Mouse (Mus musculus): ENCODE results near the gene Cdrt4.

Cdrt4 gene

DNA sequence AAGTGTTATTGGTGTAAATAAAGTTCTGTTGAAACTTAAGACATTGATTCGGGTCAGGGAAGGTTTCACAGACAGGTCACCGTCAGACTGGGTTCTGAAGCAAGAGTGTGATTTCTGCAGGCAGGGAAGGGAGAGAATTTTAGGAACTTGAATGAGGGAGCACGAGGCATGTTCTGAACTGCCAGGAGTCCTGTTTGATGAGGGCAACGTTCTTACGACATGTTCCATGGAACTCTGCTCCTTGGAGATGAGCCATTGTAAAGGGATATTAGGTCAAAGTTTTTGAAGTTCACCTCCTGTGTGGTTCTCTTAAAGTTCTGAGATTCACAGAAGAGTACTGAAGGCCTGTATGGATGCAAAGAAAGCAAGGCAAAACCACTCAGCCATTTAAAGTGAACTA is 19.9 kb upstream of the Cdrt4 start:
- ChIA-PET POLR2A (no interaction called here), CTCF (no interaction called here)

DNA sequence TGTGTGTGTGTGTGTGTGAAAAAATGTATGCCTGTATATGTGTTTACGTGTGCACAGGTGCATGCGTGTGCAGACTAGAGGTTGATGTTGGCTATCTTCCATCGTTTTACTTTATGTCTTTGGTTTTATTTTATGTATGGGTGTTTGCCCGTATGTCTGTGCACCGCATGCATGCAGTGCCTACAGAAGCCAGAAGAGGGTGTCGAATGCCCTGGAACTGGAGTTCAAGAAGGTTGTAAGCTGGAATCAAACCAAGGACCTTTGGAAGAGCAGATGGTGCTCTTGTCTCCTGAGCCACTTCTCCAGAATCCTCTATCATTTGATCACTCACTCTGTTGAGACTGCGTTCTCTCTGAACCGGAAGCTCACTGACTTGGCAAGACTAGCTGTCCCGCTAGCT is 17.9 kb upstream of the Cdrt4 start:
- ChIA-PET CTCF (interaction anchor here (0.6 to 3.1 kb wide), 17 partner anchors 11 to 242 kb away, joined by 3 to 25 read pairs (median 4); no protein-coding TSS in a partner anchor), POLR2A (interaction anchor here in 3 of 4 experiments (0.7 to 1.2 kb wide), 3 partner anchors 109 to 204 kb away, joined by 3 read pairs; no protein-coding TSS in a partner anchor)

DNA sequence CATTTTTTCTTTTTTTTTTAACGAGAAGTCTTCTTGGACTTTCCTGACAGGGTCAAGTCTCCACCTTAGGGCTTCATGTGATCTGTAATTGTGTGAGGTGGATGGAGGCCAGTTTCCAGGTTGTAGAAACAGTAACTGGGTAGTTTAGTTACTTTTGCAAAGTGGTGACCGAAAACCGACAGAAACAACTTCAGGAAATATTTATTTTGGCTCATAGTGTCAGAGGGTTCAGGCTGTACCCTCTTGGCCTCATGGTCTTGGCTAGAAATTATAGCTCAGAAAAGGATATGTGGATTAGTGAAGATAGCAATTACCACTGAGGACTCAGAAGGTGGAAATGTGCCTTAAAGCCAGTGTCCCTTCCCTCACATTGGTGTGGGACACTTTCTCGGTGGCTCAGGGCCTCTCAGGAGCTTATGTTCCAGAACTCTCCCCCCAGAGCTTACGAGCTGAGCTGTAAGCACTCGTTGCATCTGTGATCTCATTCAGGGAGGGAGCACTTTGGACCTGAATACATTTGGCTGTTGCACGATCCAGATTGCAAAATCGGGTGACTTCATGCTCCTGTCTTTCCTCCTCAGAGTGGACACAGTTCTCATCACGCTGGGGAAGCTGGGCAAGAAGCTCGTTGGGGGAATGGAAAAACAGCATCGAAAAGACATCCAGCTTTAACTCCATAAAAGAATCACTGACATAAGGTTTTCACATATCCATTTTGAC is 16.0 kb upstream of the Cdrt4 start:
- ChIA-PET CTCF (interaction anchor here (0.5 to 3.1 kb wide), 4 partner anchors 101 to 202 kb away, joined by 3 to 25 read pairs (median 8); no protein-coding TSS in a partner anchor), POLR2A (no interaction called here)

DNA sequence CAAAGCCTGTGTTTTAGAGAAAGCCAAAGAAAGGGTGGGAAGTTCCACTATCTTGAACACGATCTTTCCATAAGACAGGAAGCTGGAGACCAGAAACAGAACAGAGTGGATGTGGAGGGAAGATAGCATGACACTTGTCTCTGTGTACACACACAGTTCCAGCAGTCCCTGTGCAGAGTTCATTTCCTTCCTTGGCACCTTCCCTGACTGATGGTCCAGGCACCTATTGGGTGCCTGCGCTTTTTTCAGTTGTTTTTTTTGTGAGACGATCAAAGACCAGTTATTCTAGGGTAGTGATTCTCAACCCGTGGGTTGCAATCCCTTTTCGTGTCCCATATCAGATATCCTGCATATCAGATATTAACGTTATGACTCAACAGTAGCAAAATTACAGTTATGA is 13.0 kb upstream of the Cdrt4 start:
- ChIA-PET CTCF (no interaction called here), POLR2A (interaction anchor here in 2 of 4 experiments (0.7 kb wide), 2 partner anchors 36 to 62 kb away, joined by 3 read pairs; no protein-coding TSS in a partner anchor)

DNA sequence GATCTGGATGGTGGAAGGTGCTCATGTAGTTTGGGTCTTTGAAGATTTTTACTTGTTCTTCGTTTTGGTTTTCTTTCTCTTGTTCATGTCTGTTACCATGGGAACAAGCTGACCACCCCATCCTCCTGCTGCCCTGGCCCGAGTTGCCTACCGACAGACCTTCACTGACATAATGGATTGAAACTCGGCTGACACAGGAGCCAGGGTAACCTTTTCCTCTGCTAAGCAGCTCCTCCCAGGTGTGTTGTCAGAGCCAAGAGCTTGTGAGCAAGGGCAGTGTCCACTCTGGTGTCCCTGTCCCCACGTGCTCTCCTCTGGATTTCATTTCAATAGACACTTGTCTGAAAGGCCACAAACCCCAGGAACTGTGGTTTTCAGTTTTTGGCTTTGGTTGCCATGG is 12.1 kb upstream of the Cdrt4 start:
- ChIA-PET CTCF (interaction anchor here in 3 of 4 experiments (0.6 to 0.9 kb wide), 3 partner anchors 16 to 18 kb away, joined by 3 read pairs; no protein-coding TSS in a partner anchor), POLR2A (interaction anchor here in 2 of 4 experiments (0.5 to 1.3 kb wide), 3 partner anchors 9 to 187 kb away, joined by 3 to 8 read pairs (median 3); no protein-coding TSS in a partner anchor)

DNA sequence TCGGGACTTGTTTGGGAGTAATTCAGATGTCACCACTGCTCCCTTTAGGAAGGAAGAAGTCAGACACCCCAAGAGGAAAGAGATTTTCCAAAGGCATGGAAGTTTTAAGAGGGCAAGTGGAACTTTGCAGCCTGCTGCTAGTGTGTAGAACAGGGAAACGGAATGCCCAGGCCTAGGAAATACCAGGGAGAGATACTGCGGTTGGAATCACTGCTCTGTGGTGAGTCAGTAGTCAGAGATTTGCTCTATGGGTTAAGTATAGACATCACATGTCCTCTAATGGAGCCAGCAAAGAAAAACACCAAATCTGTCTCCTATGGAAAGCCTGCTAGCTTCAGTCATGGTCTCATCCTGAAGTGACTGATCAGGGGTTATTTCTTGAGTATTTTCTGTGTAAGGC is 10.8 kb upstream of the Cdrt4 start:
- ChIA-PET CTCF (interaction anchor here in 1 of 4 experiments (0.6 kb wide), 1 partner anchor 26 kb away, joined by 3 read pairs; no protein-coding TSS in a partner anchor), POLR2A (no interaction called here)

DNA sequence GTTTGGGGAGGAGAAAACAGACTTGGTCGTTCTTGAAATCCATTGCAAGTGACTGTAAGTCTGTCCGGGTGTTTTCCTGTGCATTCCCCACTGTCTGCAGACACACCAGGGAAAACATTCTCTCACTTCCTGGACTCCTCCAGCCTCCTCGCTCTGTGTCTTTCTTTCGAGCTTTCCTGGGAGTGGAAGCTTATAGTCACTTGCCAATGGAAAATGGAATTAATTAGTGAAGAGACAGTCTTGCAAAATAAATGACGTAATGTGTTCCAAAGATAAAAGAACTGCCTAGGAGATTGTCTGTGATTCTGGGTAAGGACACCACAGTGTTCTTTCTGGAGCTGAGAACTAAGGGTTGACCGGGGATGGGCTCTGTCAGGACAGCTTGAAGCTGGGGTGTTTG is 7.5 kb upstream of the Cdrt4 start:
- ChIA-PET CTCF (interaction anchor here in 1 of 4 experiments (0.5 kb wide), 1 partner anchor 29 kb away, joined by 5 read pairs; no protein-coding TSS in a partner anchor), POLR2A (no interaction called here)

DNA sequence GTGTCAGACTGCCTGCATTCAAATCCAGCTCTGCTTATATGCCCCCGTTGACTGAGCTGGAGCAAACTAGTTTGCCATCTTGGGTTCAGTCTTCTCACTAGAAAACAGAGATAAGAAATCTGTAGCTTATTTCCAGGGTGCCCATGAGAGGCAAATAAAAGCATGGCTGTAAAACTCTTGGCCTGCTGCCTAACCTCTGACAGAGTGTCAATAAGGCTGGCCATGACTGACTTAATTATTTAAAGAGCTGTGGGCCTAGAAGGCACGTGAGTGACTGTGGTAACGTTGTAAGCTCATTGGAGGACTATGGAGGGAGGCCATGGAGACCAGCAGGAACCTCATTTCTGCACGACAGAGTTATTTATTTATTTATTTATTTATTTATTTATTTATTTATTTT is 5.5 kb upstream of the Cdrt4 start:
- CTCF ChIA-PET, result interaction anchor here in 2 of 4 experiments (0.6 to 1.8 kb wide), 3 partner anchors 17 to 1704 kb away, joined by 3 to 4 read pairs (median 4); no protein-coding TSS in a partner anchor
- POLR2A ChIA-PET, result interaction anchor here in 2 of 4 experiments (0.6 to 0.7 kb wide), 2 partner anchors 9 to 66 kb away, joined by 3 to 4 read pairs; partner anchors contain the start of gene Tvp23b (in 1 of the 2)

DNA sequence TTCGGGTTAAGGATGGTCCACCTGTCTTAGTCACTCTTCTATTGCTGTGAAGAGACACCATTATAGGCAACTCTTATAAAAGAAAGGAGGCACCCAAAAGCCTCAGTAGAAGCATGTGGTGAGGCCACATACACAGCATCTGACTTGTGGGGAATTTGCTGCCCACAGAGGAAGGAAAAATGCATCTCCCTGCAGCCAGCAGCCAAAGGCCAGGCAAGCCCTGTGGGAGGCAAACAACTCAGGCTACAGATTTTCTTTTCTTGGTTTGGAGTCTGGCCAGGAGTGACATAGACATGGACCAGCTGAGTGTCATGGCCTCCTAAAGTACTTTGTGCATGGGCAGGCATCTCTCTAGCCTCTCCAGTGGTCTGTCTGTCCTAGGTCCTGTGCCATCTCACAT is 1.4 kb upstream of the Cdrt4 start:
- ChIA-PET CTCF (interaction anchor here in 1 of 4 experiments (1.3 kb wide), 1 partner anchor 193 kb away, joined by 3 read pairs; no protein-coding TSS in a partner anchor), POLR2A (interaction anchor here in 1 of 4 experiments (1.0 kb wide), 1 partner anchor 174 kb away, joined by 3 read pairs; no protein-coding TSS in a partner anchor)

DNA sequence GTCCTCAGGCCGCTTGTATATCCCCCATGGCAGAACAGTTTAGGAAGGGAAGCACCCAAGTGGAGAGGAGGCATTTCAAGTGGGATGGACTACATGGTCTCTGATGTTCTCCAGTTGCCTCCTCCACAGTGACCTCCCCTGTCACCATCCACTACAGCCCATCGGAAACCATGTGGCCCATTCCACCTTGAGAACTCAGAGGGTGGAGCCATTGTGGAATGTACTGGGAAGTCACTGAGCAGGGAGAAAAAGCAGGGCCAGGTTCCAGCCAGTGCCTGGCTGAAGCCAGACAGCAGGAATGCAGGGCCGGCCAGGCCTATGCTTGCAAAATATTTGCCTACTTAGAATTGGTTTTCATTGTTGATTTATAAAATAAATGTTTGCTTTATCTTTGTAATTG is 3.8 kb downstream of the Cdrt4 start:
- POLR2A ChIA-PET, result interaction anchor here in 1 of 4 experiments (0.5 to 1.4 kb wide), 2 partner anchors 74 to 341 kb away, joined by 3 read pairs; no protein-coding TSS in a partner anchor

DNA sequence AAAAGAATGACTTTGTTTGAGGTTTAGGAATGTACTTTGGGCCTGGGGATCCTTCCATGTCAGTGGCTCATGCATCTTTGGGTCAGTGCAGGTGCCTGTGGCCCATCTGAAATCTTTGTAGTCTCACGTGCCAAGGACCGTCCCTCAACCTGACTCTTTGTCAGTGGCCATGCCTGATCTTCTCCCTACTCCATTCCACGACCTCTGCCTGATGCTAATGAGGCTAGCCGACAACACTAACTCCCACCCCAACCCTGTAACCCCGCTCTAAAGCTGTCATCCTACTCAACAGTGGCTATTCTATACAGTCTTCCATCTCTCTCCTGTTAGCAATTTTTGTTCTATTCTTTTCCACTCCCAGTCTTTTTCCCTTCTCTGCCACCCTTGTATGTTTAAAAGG is 4.2 kb downstream of the Cdrt4 start:
- POLR2A ChIA-PET, result interaction anchor here in 2 of 4 experiments (1.2 to 1.4 kb wide), 2 partner anchors 25 to 342 kb away, joined by 3 read pairs; no protein-coding TSS in a partner anchor
- CTCF ChIA-PET, result interaction anchor here in 1 of 4 experiments (0.7 kb wide), 1 partner anchor 342 kb away, joined by 4 read pairs; no protein-coding TSS in a partner anchor

More for the DNA sequence above, 3.8 kb downstream of the Cdrt4 start:
- CTCF ChIA-PET, result interaction anchor here in 1 of 4 experiments (1.2 kb wide), 1 partner anchor 181 kb away, joined by 3 read pairs; no protein-coding TSS in a partner anchor

DNA sequence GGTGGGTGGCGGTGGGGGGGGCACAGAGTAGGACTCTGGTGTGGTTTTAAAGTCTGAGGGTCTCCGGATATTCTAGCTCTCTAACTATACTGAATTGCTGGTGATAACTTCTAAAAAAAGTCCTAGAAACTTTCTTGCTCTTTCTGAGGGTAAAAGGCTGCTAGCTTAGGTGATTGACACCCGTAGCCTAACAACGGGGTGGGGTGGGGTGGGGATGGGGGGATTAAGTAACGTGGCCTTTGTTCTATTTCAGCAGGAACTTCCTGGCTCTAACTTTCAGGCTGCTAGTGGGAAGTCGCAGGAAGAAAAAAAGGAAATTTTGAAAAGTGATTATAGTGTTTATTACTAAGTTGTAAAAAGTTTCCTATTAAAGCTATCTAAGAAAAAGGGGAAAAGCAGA is 4.8 kb downstream of the Cdrt4 start:
- POLR2A ChIA-PET, result interaction anchor here in 2 of 4 experiments (0.6 to 1.2 kb wide), 2 partner anchors 26 to 81 kb away, joined by 3 to 5 read pairs; no protein-coding TSS in a partner anchor
- CTCF ChIA-PET, result interaction anchor here in 1 of 4 experiments (0.7 kb wide), 1 partner anchor 342 kb away, joined by 4 read pairs; no protein-coding TSS in a partner anchor

DNA sequence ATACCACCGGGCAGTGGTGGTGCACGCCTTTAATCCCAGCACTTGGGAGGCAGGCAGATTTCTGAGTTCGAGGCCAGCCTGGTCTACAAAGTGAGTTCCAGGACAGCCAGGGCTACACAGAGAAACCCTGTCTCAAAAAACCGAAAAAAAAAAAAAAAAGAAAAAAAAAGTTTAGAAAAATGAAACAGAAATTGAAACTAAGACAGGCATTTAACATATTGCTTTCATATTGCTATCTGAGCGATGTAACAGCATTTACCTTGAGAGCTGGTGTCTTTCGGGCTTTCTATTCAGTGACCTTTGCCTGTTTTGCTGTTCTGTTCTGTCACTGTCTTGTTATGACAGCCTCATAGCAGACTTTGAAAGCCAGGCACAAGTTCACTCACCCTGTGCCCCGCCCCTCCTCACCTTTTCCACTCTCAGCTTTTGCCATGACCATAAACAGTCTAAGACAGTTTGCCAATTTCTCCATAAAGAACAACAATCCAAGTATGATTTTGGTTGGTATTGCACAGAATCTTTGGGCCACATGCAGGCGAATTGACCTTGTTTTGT is 6.7 kb downstream of the Cdrt4 start:
- CTCF ChIA-PET, result no interaction called here
- POLR2A ChIA-PET, result no interaction called here

DNA sequence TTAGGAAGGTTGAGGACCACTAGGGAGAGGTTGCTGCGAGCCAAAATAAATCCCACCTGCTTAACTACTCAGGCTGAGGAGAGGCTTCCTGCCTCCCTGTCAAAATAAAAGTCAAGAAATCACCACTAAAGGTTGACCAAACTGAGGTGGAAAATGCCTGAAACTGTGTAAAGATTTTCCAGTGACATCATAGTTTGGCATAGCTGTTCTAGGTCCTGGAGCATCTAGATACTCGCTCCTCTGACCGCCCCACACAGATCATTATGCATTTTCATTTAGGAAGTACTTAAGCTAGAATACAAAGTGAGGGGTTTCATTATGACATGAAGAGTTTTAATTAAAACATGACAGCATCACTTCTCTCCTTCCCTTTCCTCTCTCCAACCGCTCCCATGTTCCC is 12.3 kb downstream of the Cdrt4 start:
- CTCF ChIA-PET, result no interaction called here
- POLR2A ChIA-PET, result no interaction called here

DNA sequence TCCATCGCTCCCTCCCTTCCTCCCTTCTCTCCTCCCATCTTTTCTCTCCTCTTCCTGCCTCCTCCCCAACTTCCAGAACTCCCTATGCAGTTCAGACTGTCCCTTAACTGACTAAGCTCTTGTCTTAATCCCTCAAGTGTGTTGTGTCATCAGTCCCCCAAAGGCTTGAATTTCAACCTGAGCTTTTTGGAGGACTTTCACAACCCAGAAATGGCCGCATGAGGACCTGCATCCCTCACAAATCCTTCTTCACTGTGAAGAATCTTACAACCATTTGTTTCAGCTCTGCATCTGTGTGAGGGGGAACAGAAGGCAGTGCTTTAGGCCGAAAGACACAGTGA is 15.4 kb downstream of the Cdrt4 start:
- ChIA-PET CTCF (interaction anchor here (0.6 to 1.4 kb wide), 6 partner anchors 31 to 879 kb away, joined by 3 to 12 read pairs (median 4); no protein-coding TSS in a partner anchor), POLR2A (interaction anchor here in 3 of 4 experiments (0.6 to 1.6 kb wide), 7 partner anchors 10 to 1519 kb away, joined by 3 to 4 read pairs (median 3); partner anchors contain the start of gene Tvp23b (in 1 of the 3))

DNA sequence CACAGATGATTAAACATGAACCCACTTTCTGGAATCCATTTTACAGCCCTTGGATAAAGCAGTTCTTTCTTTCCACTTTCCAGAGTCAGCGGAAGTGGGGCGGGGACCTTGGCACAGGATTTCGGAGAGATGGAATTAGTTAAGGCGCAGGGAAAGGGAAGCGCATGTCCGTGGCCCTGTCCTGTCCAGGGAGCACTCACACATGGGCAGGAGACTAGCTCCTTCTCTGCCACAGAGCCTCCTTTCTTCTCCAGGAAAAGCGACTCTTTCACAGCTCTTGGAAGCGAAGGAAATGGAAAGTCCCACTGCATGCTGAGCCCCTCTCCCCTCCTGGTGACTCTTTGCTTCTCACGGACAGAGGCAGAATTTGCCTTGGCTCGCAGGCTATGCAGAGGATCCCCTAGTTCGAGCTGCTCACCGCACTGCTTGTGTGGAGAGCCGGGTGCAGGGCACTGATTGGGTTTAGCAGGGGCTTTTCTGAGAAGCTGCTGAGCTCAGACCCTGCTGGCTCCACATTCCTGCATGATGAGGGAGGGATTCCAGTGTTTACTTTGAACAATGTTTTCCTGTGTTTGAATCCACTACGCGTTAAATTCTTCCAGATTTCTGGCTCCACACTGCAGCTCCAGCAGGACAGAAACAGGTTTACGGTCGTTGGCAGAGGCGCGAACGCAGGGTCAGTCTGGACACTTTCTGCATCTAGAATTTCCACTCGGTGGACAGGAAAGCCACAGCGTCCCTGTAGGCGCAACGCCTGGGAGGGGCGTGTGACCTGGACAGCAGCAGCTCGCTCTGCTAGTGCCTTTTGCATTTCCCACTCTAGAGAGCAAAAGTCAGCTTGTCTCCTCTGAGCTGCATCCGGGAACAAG is 16.0 kb downstream of the Cdrt4 start:
- POLR2A ChIA-PET, result interaction anchor here in 2 of 4 experiments (0.6 to 1.6 kb wide), 8 partner anchors 9 to 88 kb away, joined by 3 to 4 read pairs (median 3); partner anchors contain the start of gene Tvp23b (in 1 of the 2)
- CTCF ChIA-PET, result interaction anchor here in 3 of 4 experiments (0.5 to 1.3 kb wide), 6 partner anchors 30 to 879 kb away, joined by 3 to 12 read pairs (median 4); no protein-coding TSS in a partner anchor

DNA sequence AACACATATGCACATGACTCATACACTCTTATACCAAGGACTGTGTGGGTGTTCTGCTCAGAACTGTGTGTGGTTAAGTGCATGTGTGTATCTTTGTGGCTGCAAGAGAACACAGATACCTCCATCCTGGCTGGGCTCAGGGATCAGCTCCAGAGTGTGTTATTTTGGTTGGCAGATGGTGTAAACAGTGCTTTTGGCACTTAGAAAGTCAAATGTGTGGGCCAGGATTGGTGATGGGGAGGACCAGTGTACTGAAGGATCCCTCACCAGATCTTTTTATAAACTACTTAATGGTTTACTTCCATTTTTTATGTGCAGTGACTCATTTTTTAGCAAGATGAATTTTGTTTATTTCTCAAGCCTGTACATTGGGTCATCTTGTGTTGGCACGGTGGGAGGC is 26.2 kb downstream of the Cdrt4 start:
- CTCF ChIA-PET, result no interaction called here

DNA sequence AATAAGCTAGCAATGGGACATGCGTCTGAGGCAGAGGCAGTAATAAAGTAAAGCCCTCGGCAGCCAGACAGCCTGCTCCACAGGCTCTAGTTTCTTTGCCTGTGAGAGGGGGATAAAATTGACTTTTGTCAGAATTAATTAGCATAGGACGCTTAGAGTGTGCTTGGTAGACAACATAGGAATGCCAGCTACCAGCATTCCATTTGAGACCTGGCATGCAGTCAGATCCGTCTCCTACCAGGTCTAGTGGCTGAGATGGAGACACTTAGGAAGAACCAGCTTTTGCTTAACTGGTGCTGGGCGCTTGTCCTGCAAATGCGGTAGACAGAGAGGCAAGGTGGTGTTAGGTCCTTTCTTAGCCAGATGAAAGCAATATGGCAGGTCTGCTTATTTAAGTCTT is 27.9 kb downstream of the Cdrt4 start:
- CTCF ChIA-PET, result interaction anchor here in 1 of 4 experiments (0.7 kb wide), 1 partner anchor 328 kb away, joined by 3 read pairs; no protein-coding TSS in a partner anchor
- POLR2A ChIA-PET, result interaction anchor here in 1 of 4 experiments (0.7 kb wide), 1 partner anchor 35 kb away, joined by 3 read pairs; no protein-coding TSS in a partner anchor

More for the DNA sequence above, 26.2 kb downstream of the Cdrt4 start:
- POLR2A ChIA-PET, result interaction anchor here in 1 of 4 experiments (0.5 kb wide), 1 partner anchor 66 kb away, joined by 4 read pairs; no protein-coding TSS in a partner anchor

Measured in embryonic stem cell, embryonic (primary cell).